ENCODE assay signal across 8 mouse cellular contexts in the genomic region with DNA sequence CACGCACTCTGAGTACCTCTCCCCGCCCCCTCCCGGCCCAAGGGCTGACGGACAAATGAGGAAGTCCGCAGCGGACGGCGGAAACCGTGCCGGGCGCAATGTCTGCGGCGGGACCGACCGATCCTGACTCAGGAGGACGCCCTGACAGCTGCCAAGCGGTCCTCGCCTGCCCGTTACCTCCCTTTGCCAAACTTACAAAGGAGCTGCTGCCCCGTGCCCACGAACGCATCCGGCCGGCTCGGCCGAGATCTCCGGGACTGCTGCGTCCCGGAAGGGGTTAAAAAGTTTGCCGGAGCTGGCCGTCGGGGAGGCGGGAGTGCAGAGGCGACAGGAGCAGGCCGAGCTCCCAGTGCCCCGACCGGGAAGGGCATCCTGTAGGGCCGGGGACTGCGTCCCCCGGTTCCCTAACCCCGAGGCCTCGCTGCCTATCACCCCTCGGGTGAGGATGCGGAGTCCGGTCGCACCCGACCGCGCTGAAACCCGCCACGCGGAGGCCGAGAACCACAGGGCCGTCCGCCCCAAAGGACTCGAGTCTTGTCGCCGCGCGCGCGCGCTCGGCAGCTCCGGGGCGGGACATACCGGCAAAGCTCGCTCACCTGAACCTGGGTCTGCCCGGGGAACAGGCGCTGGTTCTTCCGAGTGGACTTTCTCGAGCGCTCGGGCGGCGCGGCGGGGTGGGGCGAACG. TPM values are rescaled to one million over a fixed set of nuclear protein-coding genes. Genes with fewer than 3 reads are reported as not detected.
DNase-seq lines count a peak whose midpoint lies in the region; ATAC-seq and TF ChIP-seq lines count a peak whose summit lies in the region.

No protein-coding gene starts in this region.

- WGBS in hindbrain, embryonic 12.5 days: under 1% methylated on average over 79 of the region's 80 CpGs
- under 1% methylated on average over 80 of the region's 80 CpGs for WGBS in small intestine, adult 2 months

- no peak for TF ChIP-seq POLR2A in small intestine, adult 2 months (IDR thresholded peaks at IDR 0.05; ENCODE audit: low read depth, low read length)

- no peaks in the 10 kb centered on the region for H3K36me3 ChIP-seq in hindbrain, embryonic 12.5 days
- no peaks in the 10 kb centered on the region for H3K36me3 ChIP-seq in small intestine, adult 2 months (ENCODE audit: control insufficient read depth, insufficient read depth, low read length)

- H3K27ac ChIP-seq in hindbrain, embryonic 12.5 days: peak overlapping the region; percentile 86
- H3K27ac ChIP-seq in left cerebral cortex, adult 2 months: peak overlapping the region; percentile 91
- H3K27ac ChIP-seq in small intestine, adult 2 months (ENCODE audit: insufficient read depth, low read depth, low read length): peak overlapping the region; percentile 98

- H3K9me3 ChIP-seq in hindbrain, embryonic 12.5 days (replicated peaks): no peaks in the 10 kb centered on the region

- H3K4me1 ChIP-seq in hindbrain, embryonic 12.5 days: peaks cover 36% of the 10 kb centered on the region
- peaks cover 15% of the 10 kb centered on the region for H3K4me1 ChIP-seq in small intestine, adult 2 months (ENCODE audit: control insufficient read depth, insufficient read depth, insufficient read length, low read length)

- peak overlapping the region; percentile 96 for H3K4me2 ChIP-seq in hindbrain, embryonic 12.5 days (replicated peaks)

- peak overlapping the region; percentile 74 for H3K4me3 ChIP-seq in hindbrain, embryonic 12.5 days
- peak overlapping the region; percentile 66 for H3K4me3 ChIP-seq in left cerebral cortex, adult 2 months
- H3K4me3 ChIP-seq in small intestine, adult 2 months (ENCODE audit: low read depth, low read length): peak overlapping the region; percentile 76

- peak; percentile 68 for DNase-seq in layer of hippocampus, adult 11-12 months (ENCODE audit: low spot score)
- no peak for DNase-seq in layer of hippocampus, adult 9-10 months (ENCODE audit: low spot score)
- peak; percentile 72 for DNase-seq in cerebellum, adult 8-10 months
- DNase-seq in frontal cortex, postnatal 36 days (ENCODE audit: low spot score in 2 of 2): peak; percentile 24 to 50
- peak in 1 of 2 experiments; percentile 47 for DNase-seq in left cerebral cortex, adult 2 months (ENCODE audit: extremely low spot score in 1 of 2, low spot score in 2 of 2)
- peak; percentile 83 to 84 for DNase-seq in lung, postnatal 4 days

- intact Hi-C loops in left cerebral cortex, adult 2 months (cut with DNase I): loop anchor here (5.0 kb wide), 4 partner anchors 39 to 76 kb away; no protein-coding TSS in a partner anchor

- H3K9ac ChIP-seq in hindbrain, embryonic 12.5 days: peak overlapping the region; percentile 84

- no peaks in the 10 kb centered on the region for H3K27me3 ChIP-seq in hindbrain, embryonic 12.5 days
- H3K27me3 ChIP-seq in small intestine, adult 2 months (ENCODE audit: control insufficient read depth, insufficient read depth, low read length): no peaks in the 10 kb centered on the region

- no peak for TF ChIP-seq CTCF in left cerebral cortex, adult 2 months (IDR thresholded peaks at IDR 0.05)
- TF ChIP-seq CTCF in small intestine, adult 2 months (IDR thresholded peaks at IDR 0.05; ENCODE audit: extremely low read depth, insufficient read length, insufficient replicate concordance, low read depth, low read length): no peak

- peak; percentile 67 for ATAC-seq in hindbrain, embryonic 12.5 days (ENCODE audit: low FRiP score)

RNA-seq across cellular contexts. Expression of a gene that starts 0.5 kb away (rescaled TPM):
- polyA plus RNA-seq in hindbrain, embryonic 12.5 days (2016; fragmentation: Nextera tagmentation; extraction: Ambion mirVana): 32.0 and 33.5 TPM in 2 replicates
- total RNA-seq in left cerebral cortex, adult 2 months (2021): 10 to 100 TPM; 81.2 to 91.4 TPM
- polyA plus RNA-seq in small intestine, adult 2 months (2012; rRNA removed): 44.8 and 89.4 TPM in 2 replicates
